Mouse (Mus musculus): ENCODE measurements around the gene Olfr1202. TPM values are rescaled to one million over a fixed set of nuclear protein-coding genes. Genes with fewer than 3 reads are reported as not detected.

The Olfr1202 gene
- polyA plus RNA-seq, 1 experiment from 2014 or later: not detected

DNA sequence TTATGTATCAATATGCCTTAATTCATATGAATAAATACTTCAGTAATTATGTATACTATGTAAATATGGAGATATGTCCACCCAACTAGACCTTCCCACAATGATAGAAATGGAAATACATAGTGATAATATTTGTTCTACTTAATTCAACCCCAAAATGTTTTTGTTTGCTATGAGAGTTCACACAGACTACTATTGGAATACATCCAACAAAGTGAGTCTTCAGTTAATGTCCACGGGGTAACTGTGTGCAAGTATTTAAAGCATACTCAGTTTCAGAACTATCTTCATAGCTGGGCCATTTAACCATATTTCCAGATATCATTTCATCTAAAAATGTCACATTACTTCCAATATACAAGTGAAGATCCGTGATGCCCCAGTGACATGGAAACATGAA is 48.6 kb downstream of the Olfr1202 start, which contains the start of gene Olfr1206:
Gene Olfr1206, plus strand, starts transcription at position 301 of the 400 bp plus-strand sequence.
- no peak for TF ChIP-seq CTCF (IDR thresholded peaks at IDR 0.05; ENCODE audit: low read depth)
- Histone ChIP-seq H3K9ac (ENCODE audit: low read depth, low read length) (no peak within 1 kb of the TSS), H3K36me3 (ENCODE audit: control insufficient read depth, insufficient read depth) (no peaks in the 10 kb centered on the region), H3K27me3 (replicated peaks; ENCODE audit: control insufficient read depth, insufficient read depth, low read length) (no peaks in the 10 kb centered on the region), H3K4me3 (ENCODE audit: low read depth, low read length) (no peak within 1 kb of the TSS), H3K4me1 (replicated peaks; ENCODE audit: control insufficient read depth, insufficient read depth, low read length) (no peaks in the 10 kb centered on the region), H3K27ac (ENCODE audit: low read depth, low read length) (no peak within 1 kb of the TSS), H3K4me2 (replicated peaks; ENCODE audit: low read depth) (no peak within 1 kb of the TSS), H3K9me3 (ENCODE audit: control insufficient read depth) (no peaks in the 10 kb centered on the region)
- 76% methylated on average over 2 of the region's 2 CpGs for WGBS
- no peak for ATAC-seq

Other genes starting within 250 kb of the Olfr1202 start
- gene Olfr1189, start 228.0 kb upstream of the Olfr1202 start, polyA plus RNA-seq (2015; fragmentation: Nextera tagmentation; extraction: Ambion mirVana): not detected in 2 replicates
- not detected in 2 replicates for gene Olfr1191-ps1, start 174.0 kb upstream of the Olfr1202 start, polyA plus RNA-seq (2015; fragmentation: Nextera tagmentation; extraction: Ambion mirVana)
- not detected in 2 replicates for gene Olfr1192-ps1, start 166.0 kb upstream of the Olfr1202 start, polyA plus RNA-seq (2015; fragmentation: Nextera tagmentation; extraction: Ambion mirVana)
- not detected in 2 replicates for gene Olfr1193, start 138.9 kb upstream of the Olfr1202 start, polyA plus RNA-seq (2015; fragmentation: Nextera tagmentation; extraction: Ambion mirVana)
- not detected in 2 replicates for gene Olfr1195, start 125.3 kb upstream of the Olfr1202 start, polyA plus RNA-seq (2015; fragmentation: Nextera tagmentation; extraction: Ambion mirVana)
- gene Olfr1196, start 109.9 kb upstream of the Olfr1202 start, polyA plus RNA-seq (2015; fragmentation: Nextera tagmentation; extraction: Ambion mirVana): not detected in 2 replicates
- not detected in 2 replicates for gene Olfr1197, start 82.1 kb upstream of the Olfr1202 start, polyA plus RNA-seq (2015; fragmentation: Nextera tagmentation; extraction: Ambion mirVana)
- not detected in 2 replicates for gene Olfr1198, start 63.1 kb upstream of the Olfr1202 start, polyA plus RNA-seq (2015; fragmentation: Nextera tagmentation; extraction: Ambion mirVana)
- not detected in 2 replicates for gene Olfr1199, start 54.0 kb upstream of the Olfr1202 start, polyA plus RNA-seq (2015; fragmentation: Nextera tagmentation; extraction: Ambion mirVana)
- gene Olfr1200, start 44.0 kb upstream of the Olfr1202 start, polyA plus RNA-seq (2015; fragmentation: Nextera tagmentation; extraction: Ambion mirVana): not detected in 2 replicates
- gene Olfr1201, start 21.5 kb upstream of the Olfr1202 start, polyA plus RNA-seq (2015; fragmentation: Nextera tagmentation; extraction: Ambion mirVana): not detected in 2 replicates
- gene Olfr1205, start 15.2 kb downstream of the Olfr1202 start, polyA plus RNA-seq (2015; fragmentation: Nextera tagmentation; extraction: Ambion mirVana): not detected in 2 replicates
- not detected in 2 replicates for gene Olfr1204, start 34.8 kb downstream of the Olfr1202 start, polyA plus RNA-seq (2015; fragmentation: Nextera tagmentation; extraction: Ambion mirVana)
- not detected in 2 replicates for gene Olfr1206, start 48.7 kb downstream of the Olfr1202 start, polyA plus RNA-seq (2015; fragmentation: Nextera tagmentation; extraction: Ambion mirVana)
- not detected in 2 replicates for gene Olfr1208, start 87.8 kb downstream of the Olfr1202 start, polyA plus RNA-seq (2015; fragmentation: Nextera tagmentation; extraction: Ambion mirVana)
- not detected in 2 replicates for gene Olfr1209, start 100.7 kb downstream of the Olfr1202 start, polyA plus RNA-seq (2015; fragmentation: Nextera tagmentation; extraction: Ambion mirVana)
- not detected in 2 replicates for gene Olfr1211, start 123.6 kb downstream of the Olfr1202 start, polyA plus RNA-seq (2015; fragmentation: Nextera tagmentation; extraction: Ambion mirVana)
- gene Olfr1212, start 139.5 kb downstream of the Olfr1202 start, polyA plus RNA-seq (2015; fragmentation: Nextera tagmentation; extraction: Ambion mirVana): not detected in 2 replicates
- not detected in 2 replicates for gene Gm13762, start 165.8 kb downstream of the Olfr1202 start, polyA plus RNA-seq (2015; fragmentation: Nextera tagmentation; extraction: Ambion mirVana)
- gene Olfr1214, start 178.2 kb downstream of the Olfr1202 start, polyA plus RNA-seq (2015; fragmentation: Nextera tagmentation; extraction: Ambion mirVana): not detected in 2 replicates
- not detected in 2 replicates for gene Olfr1215, start 192.5 kb downstream of the Olfr1202 start, polyA plus RNA-seq (2015; fragmentation: Nextera tagmentation; extraction: Ambion mirVana)
- gene Olfr1216, start 203.8 kb downstream of the Olfr1202 start, polyA plus RNA-seq (2015; fragmentation: Nextera tagmentation; extraction: Ambion mirVana): not detected in 2 replicates
- not detected in 2 replicates for gene Olfr1217, start 217.6 kb downstream of the Olfr1202 start, polyA plus RNA-seq (2015; fragmentation: Nextera tagmentation; extraction: Ambion mirVana)
- gene Olfr1218, start 246.7 kb downstream of the Olfr1202 start, polyA plus RNA-seq (2015; fragmentation: Nextera tagmentation; extraction: Ambion mirVana): not detected in 2 replicates